Mouse (Mus musculus) stomach, embryonic 14.5 days (tissue): Measurements from ENCODE around the gene Atp6v1c2. TPM values are rescaled to one million over a fixed set of nuclear protein-coding genes. Genes with fewer than 3 reads are reported as not detected.
A peak's percentile ranks its signal among the peaks of the same experiment; 100 is the strongest.

ENCODE experiments used
- ATAC-seq: fragments of 200-750 bp; cut with Nextera tagmentation; 2 replicates; pipeline ENCODE4 v1.8.0; 2017; ENCODE audit warnings: low read depth, moderate TSS enrichment; ENCODE audit not compliant: insufficient number of reproducible peaks, insufficient read depth, low FRiP score
- H3K27ac ChIP-seq: fragments of 300-500 bp; sonication (generic); 2 replicates; pipeline ENCODE4 v1.5.1; 2014; ENCODE audit warnings: mild to moderate bottlenecking, low read length, moderate library complexity, mixed read lengths
- H3K27me3 ChIP-seq: fragments of 300-500 bp; sonication (generic); 2 replicates; pipeline ENCODE4 v1.6.1; 2014; ENCODE audit warnings: low read length, control low read depth, mixed read lengths; ENCODE audit not compliant: control insufficient read depth, insufficient read depth
- H3K36me3 ChIP-seq: fragments of 300-500 bp; sonication (generic); 2 replicates; pipeline ENCODE4 v1.6.1; 2014; ENCODE audit warnings: mild to moderate bottlenecking, control low read depth, low read length, moderate library complexity, mixed read lengths; ENCODE audit not compliant: control insufficient read depth, insufficient read depth
- H3K4me1 ChIP-seq: fragments of 300-500 bp; sonication (generic); 2 replicates; pipeline ENCODE4 v1.6.1; 2014; ENCODE audit warnings: low read length, control low read depth, mixed read lengths; ENCODE audit not compliant: control insufficient read depth, insufficient read depth
- H3K4me2 ChIP-seq: fragments of 300-500 bp; sonication (generic); replicated peaks from 2 replicates; pipeline ENCODE4 v1.6.1; 2014; ENCODE audit warnings: low read depth, low read length, control low read depth
- H3K4me3 ChIP-seq: fragments of 300-500 bp; sonication (generic); 2 replicates; pipeline ENCODE4 v1.5.1; 2014; ENCODE audit warnings: low read depth, low read length, control low read depth
- H3K9ac ChIP-seq: fragments of 300-500 bp; sonication (generic); replicated peaks from 2 replicates; pipeline ENCODE4 v1.6.1; 2014; ENCODE audit warnings: low read depth, mild to moderate bottlenecking, control low read depth, low read length, moderate library complexity, mixed read lengths
- H3K9me3 ChIP-seq: fragments of 300-500 bp; sonication (generic); 2 replicates; pipeline ENCODE4 v1.6.1; 2016; ENCODE audit warnings: low read depth, low read length, control low read depth; ENCODE audit not compliant: control insufficient read depth
- WGBS: fragments of 180-500 bp; shearing (Covaris S2); extraction: QIAGEN DNeasy Blood & Tissue Kit; methylation state at CpG from one replicate; pipeline ENCODE4 v1.1.7; 2014; 5-methylcytosine and 5-hydroxymethylcytosine counted together
- polyA plus RNA-seq: library from polyadenylated mRNA; unstranded; fragments of >200 nt; fragmentation: Nextera tagmentation; extraction: Ambion mirVana; gene quantifications from 2 replicates; pipeline ENCODE4 v1.2.1, GENCODE M21; 2014

The Atp6v1c2 gene
- polyA plus RNA-seq, 1 experiment from 2014 or later: 0.46 TPM

DNA sequence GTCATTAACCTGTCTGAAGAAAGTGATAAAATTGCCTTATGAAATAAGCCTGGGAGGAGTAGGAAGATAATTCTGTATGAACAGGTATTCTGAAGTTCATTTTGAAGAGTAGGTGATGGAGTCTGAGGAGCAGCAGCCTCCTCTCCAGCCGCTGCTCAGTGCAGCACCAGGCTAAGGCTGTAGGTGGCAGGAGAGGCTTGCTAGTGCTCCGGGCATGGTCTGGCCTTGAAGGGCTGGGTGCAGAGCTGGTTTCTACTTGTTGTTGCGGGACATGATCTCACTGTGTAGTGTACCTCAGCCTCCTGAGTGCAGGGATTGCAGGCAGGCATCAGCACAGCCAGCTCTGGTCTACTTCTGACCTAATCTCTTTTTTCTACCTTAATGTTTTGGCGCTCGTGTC is 37.8 kb upstream of the Atp6v1c2 start:
- H3K27me3 ChIP-seq: no peaks in the 10 kb centered on the region
- no peak overlapping the region for H3K9ac ChIP-seq
- WGBS: 70% methylated on average over 5 of the region's 5 CpGs
- H3K36me3 ChIP-seq: peaks cover 37% of the 10 kb centered on the region
- H3K4me3 ChIP-seq: no peak overlapping the region
- H3K4me1 ChIP-seq: no peaks in the 10 kb centered on the region
- ATAC-seq: peak; percentile 67; the same call in 1 of the 2 replicates
- H3K27ac ChIP-seq: no peak overlapping the region
- H3K9me3 ChIP-seq: no peaks in the 10 kb centered on the region
- H3K4me2 ChIP-seq: no peak overlapping the region

DNA sequence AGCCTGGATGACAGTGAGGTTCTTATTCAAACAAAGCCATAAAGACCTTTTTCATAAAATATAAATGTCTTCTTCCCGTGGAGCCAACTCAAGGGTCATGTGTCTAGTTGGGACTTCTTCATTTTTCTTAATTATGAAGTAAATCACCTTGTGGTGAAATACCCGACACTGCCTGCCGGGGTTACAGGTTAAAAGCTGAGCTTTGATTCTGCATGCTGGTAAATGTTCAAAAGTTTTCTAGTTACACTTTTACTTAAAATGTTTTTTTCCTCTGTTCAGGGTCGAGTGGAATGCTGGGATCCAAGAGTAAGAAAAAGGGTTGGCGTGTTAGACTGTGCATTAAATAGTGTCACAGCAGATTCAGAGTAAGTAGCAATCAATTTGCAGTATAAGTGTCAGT is 33.2 kb upstream of the Atp6v1c2 start:
- no peak overlapping the region for H3K27ac ChIP-seq
- no peaks in the 10 kb centered on the region for H3K4me1 ChIP-seq
- H3K36me3 ChIP-seq: peaks cover 39% of the 10 kb centered on the region
- no peaks in the 10 kb centered on the region for H3K9me3 ChIP-seq
- WGBS: 87% methylated on average over 5 of the region's 5 CpGs
- no peak overlapping the region for H3K4me2 ChIP-seq
- H3K4me3 ChIP-seq: no peak overlapping the region
- no peak for ATAC-seq
- H3K27me3 ChIP-seq: no peaks in the 10 kb centered on the region
- no peak overlapping the region for H3K9ac ChIP-seq

DNA sequence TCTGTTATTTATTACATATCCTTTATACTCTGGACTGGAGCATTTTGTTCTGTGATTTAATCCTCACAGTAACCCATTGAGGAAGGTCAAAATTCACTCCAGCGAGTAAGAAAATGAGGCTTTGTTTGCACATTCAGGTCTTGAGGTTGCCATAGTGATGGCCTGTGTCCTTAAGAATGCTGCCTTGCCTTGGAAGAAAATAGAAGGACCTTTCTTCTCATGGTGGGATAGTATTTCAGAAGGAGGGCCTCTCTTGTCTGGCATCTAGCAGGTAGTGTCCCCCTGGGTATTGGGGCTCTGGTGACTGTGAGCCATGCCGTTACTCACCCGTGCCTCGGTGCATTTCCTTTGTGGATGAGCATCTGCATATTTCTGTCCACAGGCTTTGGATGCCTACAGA is 31.5 kb upstream of the Atp6v1c2 start:
- 70% methylated on average over 4 of the region's 4 CpGs for whole genome bisulfite sequencing
- no peaks in the 10 kb centered on the region for H3K4me1 ChIP-seq
- ATAC-seq: no peak
- H3K9me3 ChIP-seq: no peaks in the 10 kb centered on the region
- no peak overlapping the region for H3K4me2 ChIP-seq
- H3K4me3 ChIP-seq: no peak overlapping the region
- H3K27me3 ChIP-seq: no peaks in the 10 kb centered on the region
- H3K27ac ChIP-seq: no peak overlapping the region
- H3K9ac ChIP-seq: no peak overlapping the region
- H3K36me3 ChIP-seq: peaks cover 36% of the 10 kb centered on the region

DNA sequence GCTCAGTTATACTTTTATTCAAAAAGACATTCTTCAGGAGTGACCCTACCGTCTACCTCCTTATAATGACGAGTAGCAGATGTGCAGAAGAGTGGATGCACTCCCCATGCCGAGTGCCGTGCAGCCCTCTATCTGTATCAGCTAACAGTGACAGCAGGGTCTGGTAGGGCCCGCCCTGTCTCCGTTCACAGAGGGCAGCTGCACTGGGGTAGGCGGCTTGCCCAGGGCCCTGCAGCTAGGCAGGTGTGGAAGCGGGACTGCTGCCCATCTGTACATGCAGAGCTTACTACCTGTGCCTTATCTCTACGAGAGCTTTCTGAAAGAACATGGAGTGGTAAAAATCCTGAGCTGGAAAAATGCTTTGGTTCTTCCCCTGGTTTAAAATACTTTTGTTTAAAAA is 30.9 kb upstream of the Atp6v1c2 start:
- WGBS: 56% methylated on average over 9 of the region's 9 CpGs
- peaks cover 39% of the 10 kb centered on the region for H3K36me3 ChIP-seq
- no peaks in the 10 kb centered on the region for H3K27me3 ChIP-seq

DNA sequence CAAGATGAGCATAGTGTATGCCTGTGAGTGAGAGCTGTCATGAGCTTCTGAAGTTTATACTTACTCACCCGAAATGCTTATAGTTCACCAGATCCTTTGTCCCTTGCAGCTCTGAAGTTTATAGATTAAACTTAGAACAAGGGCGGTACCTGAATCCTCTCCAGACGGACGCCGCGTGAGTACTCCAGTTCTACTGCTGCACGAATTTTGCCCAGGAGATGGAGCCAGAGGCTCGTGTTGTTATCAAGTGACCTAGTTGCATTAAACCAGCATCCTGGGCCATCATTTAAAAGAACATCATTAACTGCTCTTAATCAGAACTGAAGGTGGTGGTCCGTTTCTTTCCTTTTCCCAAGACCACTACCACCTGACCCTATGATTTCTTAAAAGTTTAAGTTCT is 29.8 kb upstream of the Atp6v1c2 start:
- no peaks in the 10 kb centered on the region for H3K4me1 ChIP-seq
- no peak overlapping the region for H3K27ac ChIP-seq
- no peaks in the 10 kb centered on the region for H3K27me3 ChIP-seq
- H3K9me3 ChIP-seq: no peaks in the 10 kb centered on the region
- no peak overlapping the region for H3K4me3 ChIP-seq
- no peak overlapping the region for H3K9ac ChIP-seq
- H3K36me3 ChIP-seq: peaks cover 39% of the 10 kb centered on the region
- H3K4me2 ChIP-seq: no peak overlapping the region
- ATAC-seq: no peak
- 89% methylated on average over 9 of the region's 9 CpGs for WGBS

More for the DNA sequence above, 30.9 kb upstream of the Atp6v1c2 start:
- no peaks in the 10 kb centered on the region for H3K9me3 ChIP-seq
- no peak overlapping the region for H3K4me3 ChIP-seq
- no peak overlapping the region for H3K4me2 ChIP-seq
- H3K9ac ChIP-seq: no peak overlapping the region
- no peak for ATAC-seq
- H3K27ac ChIP-seq: no peak overlapping the region
- H3K4me1 ChIP-seq: no peaks in the 10 kb centered on the region

DNA sequence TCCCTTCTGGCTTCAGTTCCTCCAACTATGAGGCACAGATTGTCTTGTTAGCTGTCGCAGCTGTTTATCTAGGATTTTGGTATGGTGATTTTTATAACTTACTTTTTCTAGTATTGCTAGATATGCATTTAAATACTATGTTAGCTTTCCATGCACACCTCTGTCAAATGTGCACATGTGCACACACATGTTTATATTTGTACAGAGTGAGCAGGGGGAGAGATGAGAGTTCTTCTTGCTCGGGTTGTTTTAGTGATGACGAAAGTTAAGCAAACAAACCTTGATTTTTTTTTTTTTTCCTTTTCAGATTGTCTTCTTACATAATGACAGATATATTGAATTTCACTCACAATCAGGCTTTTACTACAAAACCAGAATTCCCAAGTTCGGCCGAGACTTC is 28.6 kb upstream of the Atp6v1c2 start:
- no peak overlapping the region for H3K4me3 ChIP-seq
- ATAC-seq: no peak
- 76% methylated on average over 5 of the region's 5 CpGs for WGBS
- H3K27ac ChIP-seq: no peak overlapping the region
- no peaks in the 10 kb centered on the region for H3K9me3 ChIP-seq
- H3K36me3 ChIP-seq: peaks cover 35% of the 10 kb centered on the region
- H3K4me2 ChIP-seq: no peak overlapping the region
- no peak overlapping the region for H3K9ac ChIP-seq
- H3K27me3 ChIP-seq: no peaks in the 10 kb centered on the region
- no peaks in the 10 kb centered on the region for H3K4me1 ChIP-seq

DNA sequence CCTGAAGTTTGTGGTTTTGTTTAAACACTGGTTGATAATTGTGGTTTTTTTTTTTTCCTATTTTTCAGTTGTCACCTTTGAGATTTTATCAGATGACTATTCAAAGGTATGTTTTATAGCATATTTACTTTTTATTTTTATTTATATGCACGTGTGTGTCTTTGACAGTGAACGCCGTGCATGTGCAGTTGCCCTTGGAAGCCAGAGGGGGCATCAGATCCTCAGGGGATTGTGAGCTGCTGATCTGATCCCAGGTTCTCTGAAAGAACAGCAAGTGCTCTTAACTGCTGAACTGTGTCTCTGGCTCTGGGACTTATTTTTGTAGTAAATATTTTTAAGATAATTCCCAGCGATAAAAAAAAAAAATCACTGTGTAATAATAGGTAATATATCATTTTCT is 27.7 kb upstream of the Atp6v1c2 start:
- Histone ChIP-seq H3K4me2 (no peak overlapping the region), H3K4me3 (no peak overlapping the region), H3K4me1 (no peaks in the 10 kb centered on the region), H3K27me3 (no peaks in the 10 kb centered on the region), H3K27ac (no peak overlapping the region), H3K9me3 (no peaks in the 10 kb centered on the region), H3K9ac (no peak overlapping the region), H3K36me3 (peaks cover 26% of the 10 kb centered on the region)
- ATAC-seq: no peak
- WGBS: 83% methylated on average over 4 of the region's 4 CpGs

DNA sequence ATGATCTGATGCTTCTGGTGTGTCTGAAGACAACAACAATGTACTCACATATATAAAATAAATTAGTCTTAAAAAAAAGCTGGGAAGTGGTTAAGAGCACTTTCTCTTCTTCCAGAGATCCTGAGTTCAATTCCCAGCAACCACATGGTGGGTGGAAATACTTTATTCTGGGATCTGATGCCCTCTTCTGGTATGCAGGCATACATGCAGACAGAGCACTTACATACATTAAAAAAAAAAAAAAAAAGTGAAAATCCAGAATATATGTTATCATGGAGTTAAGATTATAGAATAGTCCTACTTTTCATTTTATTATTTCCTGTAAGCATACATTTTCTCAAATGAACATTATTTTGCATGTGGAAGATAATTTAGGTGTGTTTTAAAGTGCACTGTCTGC is 20.9 kb upstream of the Atp6v1c2 start:
- no peak for ATAC-seq
- Histone ChIP-seq H3K36me3 (peaks cover 19% of the 10 kb centered on the region), H3K4me1 (peaks cover 6% of the 10 kb centered on the region; the same call in 1 of the 2 replicates), H3K4me3 (no peak overlapping the region), H3K4me2 (no peak overlapping the region), H3K27me3 (no peaks in the 10 kb centered on the region), H3K9me3 (no peaks in the 10 kb centered on the region), H3K9ac (no peak overlapping the region), H3K27ac (no peak overlapping the region)
